Comparison of ENCODE assay signal across 8 mouse cellular contexts in the genomic region with DNA sequence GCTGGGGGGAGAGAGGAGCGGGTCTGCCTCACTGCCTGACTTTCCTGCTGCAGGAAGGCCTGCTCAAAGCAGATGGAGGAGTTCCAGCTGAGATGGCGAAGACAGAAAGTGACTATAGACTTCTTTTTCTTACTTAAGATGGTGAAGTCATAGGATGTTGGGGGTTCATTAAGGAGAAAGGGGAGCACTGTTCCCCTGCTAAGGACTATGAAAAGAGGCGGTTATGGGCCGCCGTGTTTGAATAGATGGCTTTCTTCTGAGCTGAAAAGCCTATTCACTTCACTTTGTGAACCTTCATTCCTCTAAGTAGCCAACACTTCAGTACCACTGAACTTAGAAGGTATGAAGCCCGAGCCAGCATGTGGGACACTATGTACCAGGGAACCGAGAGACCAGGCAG.
"Had no signal": no experiment of that assay in that cellular context is flagged by ENCODE, and none has a peak within 500 bp of the region (broad histone marks: within the 10 kb centered on the region; RNA-seq: fewer than 3 reads in every experiment).

No protein-coding gene starts in this region.

- ATAC-seq: liver, embryonic 12.5 days had no signal

- DNase-seq: right cerebral cortex, adult 18-20 months; right cerebral cortex, postnatal 4 days; thymus, adult 18-20 months had no signal

- H3K9ac ChIP-seq: limb, embryonic 15.5 days; liver, embryonic 12.5 days; lung, embryonic 14.5 days; midbrain, embryonic 12.5 days had no signal

- H3K4me2 ChIP-seq: limb, embryonic 15.5 days; liver, embryonic 12.5 days; lung, embryonic 14.5 days; midbrain, embryonic 12.5 days had no signal

- H3K36me3 ChIP-seq: limb, embryonic 15.5 days; liver, embryonic 12.5 days; midbrain, embryonic 12.5 days had no signal

- H3K27ac ChIP-seq: kidney, postnatal 0 days; limb, embryonic 15.5 days; liver, embryonic 12.5 days; midbrain, embryonic 12.5 days had no signal

- H3K4me3 ChIP-seq: limb, embryonic 15.5 days; liver, embryonic 12.5 days; midbrain, embryonic 12.5 days had no signal

- H3K27me3 ChIP-seq: limb, embryonic 15.5 days had no signal

- H3K4me1 ChIP-seq: limb, embryonic 15.5 days; liver, embryonic 12.5 days had no signal

- H3K9me3 ChIP-seq: limb, embryonic 15.5 days; liver, embryonic 12.5 days; midbrain, embryonic 12.5 days had no signal
